Mouse (Mus musculus) hindbrain, embryonic 12.5 days (tissue): Measurements from ENCODE around the gene Diras1. TPM values are rescaled to one million over a fixed set of nuclear protein-coding genes. Genes with fewer than 3 reads are reported as not detected.
A peak's percentile ranks its signal among the peaks of the same experiment; 100 is the strongest.

Experiments
- ATAC-seq: fragments of 200-750 bp; cut with Nextera tagmentation; 2 replicates; pipeline ENCODE4 v1.8.0; 2017; ENCODE audit warnings: moderate TSS enrichment; ENCODE audit not compliant: low FRiP score
- H3K27ac ChIP-seq: fragments of 300-500 bp; sonication (generic); 2 replicates; pipeline ENCODE4 v1.5.1; 2016; ENCODE audit warnings: mild to moderate bottlenecking
- H3K27me3 ChIP-seq: fragments of 300-500 bp; sonication (generic); 2 replicates; pipeline ENCODE4 v1.6.1; 2016; ENCODE audit warnings: mild to moderate bottlenecking
- H3K36me3 ChIP-seq: fragments of 300-500 bp; sonication (generic); 2 replicates; pipeline ENCODE4 v1.6.1; 2016; ENCODE audit warnings: mild to moderate bottlenecking
- H3K4me1 ChIP-seq: fragments of 300-500 bp; sonication (generic); 2 replicates; pipeline ENCODE4 v1.6.1; 2016
- H3K4me2 ChIP-seq: fragments of 300-500 bp; sonication (generic); replicated peaks from 2 replicates; pipeline ENCODE4 v1.6.1; 2016; ENCODE audit warnings: mild to moderate bottlenecking
- H3K4me3 ChIP-seq: fragments of 300-500 bp; sonication (generic); 2 replicates; pipeline ENCODE4 v1.5.1; 2016; ENCODE audit warnings: mild to moderate bottlenecking
- H3K9ac ChIP-seq: fragments of 300-500 bp; sonication (generic); 2 replicates; pipeline ENCODE4 v1.6.1; 2016; ENCODE audit warnings: mild to moderate bottlenecking, moderate library complexity
- H3K9me3 ChIP-seq: fragments of 300-500 bp; sonication (generic); replicated peaks from 2 replicates; pipeline ENCODE4 v1.6.1; 2016; ENCODE audit warnings: mild to moderate bottlenecking
- WGBS: fragments of 180-500 bp; shearing (Covaris S2); methylation state at CpG from one replicate; pipeline ENCODE4 v1.1.7; 2016; 5-methylcytosine and 5-hydroxymethylcytosine counted together
- polyA plus RNA-seq: library from polyadenylated mRNA; unstranded; fragments of >200 nt; fragmentation: Nextera tagmentation; extraction: Ambion mirVana; gene quantifications from 2 replicates; pipeline ENCODE4 v1.2.1, GENCODE M21; 2016

Gene Diras1
- polyA plus RNA-seq, 1 experiment from 2014 or later: 16.4 TPM

DNA sequence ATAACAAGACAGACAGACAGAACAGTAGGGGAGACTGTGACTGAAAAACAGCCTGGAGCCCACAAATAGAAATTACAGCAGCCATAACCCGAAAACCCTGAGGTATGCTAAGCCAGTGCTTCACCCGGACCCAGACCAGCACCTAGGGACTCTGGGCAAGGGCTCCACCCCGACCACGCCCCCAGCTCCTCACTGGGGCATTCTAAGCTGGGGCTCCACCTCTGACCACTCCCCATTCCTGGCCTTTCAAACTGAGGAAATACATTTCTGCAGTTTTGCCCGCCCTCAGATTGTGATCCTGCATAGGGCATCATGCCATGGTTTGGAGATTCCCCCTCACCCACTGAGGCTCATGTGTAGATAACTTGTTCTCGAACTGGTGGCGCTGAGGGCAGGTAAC lies 18.2 kb downstream of the Diras1 start:
- H3K4me1 ChIP-seq: no peaks in the 10 kb centered on the region
- 36% methylated on average over 7 of the region's 7 CpGs for WGBS
- no peak for ATAC-seq
- no peak overlapping the region for H3K4me3 ChIP-seq
- H3K36me3 ChIP-seq: no peaks in the 10 kb centered on the region
- no peak overlapping the region for H3K27ac ChIP-seq
- H3K4me2 ChIP-seq: no peak overlapping the region
- H3K9me3 ChIP-seq: no peaks in the 10 kb centered on the region
- peaks cover 7% of the 10 kb centered on the region; the same call in 1 of the 2 replicates for H3K27me3 ChIP-seq
- H3K9ac ChIP-seq: no peak overlapping the region

DNA sequence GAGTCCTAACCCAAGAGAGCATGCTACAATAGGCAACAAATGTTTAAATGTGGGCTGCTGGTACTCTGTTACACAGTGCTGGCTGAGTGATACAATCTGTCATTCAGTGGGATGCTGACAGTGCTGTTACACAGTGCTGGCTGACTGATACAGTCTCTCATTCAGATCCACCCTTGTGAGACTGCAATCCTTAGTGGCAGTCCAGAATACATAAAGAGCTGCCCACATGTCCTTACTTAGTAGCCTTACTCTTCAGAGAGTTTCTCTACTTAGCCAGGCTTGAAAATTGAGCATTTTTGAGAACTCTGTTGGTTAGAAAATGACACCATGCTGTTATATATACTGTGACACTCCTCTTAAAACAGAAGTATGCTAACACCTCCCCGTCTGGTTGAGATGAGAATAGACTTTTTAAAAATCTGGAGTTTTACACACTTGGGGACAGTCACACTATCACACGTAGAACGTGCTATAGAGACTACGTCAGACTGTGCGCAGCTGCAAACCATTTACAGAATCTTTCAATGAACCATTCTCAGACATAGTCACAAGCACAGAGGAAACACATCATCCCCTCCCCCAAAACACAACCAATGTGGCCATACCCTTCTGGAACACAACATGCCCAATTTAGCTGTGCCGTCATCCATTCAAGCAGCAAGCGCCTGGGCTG lies 19.3 kb downstream of the Diras1 start:
- no peak overlapping the region for H3K4me3 ChIP-seq
- H3K9me3 ChIP-seq: no peaks in the 10 kb centered on the region
- 93% methylated on average over 7 of the region's 7 CpGs for WGBS
- ATAC-seq: no peak
- peaks cover 7% of the 10 kb centered on the region; the same call in 1 of the 2 replicates for H3K27me3 ChIP-seq
- H3K9ac ChIP-seq: no peak overlapping the region
- H3K36me3 ChIP-seq: no peaks in the 10 kb centered on the region
- H3K27ac ChIP-seq: no peak overlapping the region
- peaks cover 5% of the 10 kb centered on the region for H3K4me1 ChIP-seq
- H3K4me2 ChIP-seq: no peak overlapping the region

DNA sequence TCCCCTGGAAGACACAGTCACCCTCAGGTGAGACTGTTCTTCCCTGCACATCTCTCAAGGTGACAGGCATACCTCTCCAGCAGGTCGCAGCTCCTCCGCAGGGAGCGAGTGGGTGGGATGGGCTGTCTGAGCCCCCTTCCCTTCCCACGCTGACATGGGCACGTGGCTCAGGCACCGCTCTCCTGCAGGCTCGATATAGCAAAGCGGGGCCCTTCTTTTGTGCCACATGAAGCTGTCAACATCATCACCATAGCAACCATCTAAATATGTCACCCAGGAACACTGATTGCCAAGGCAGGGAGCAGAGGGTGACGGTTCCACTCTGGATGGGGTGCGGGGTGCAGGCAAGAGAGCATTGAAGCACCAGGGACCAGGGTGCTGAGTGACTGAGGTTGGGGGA lies 24.3 kb downstream of the Diras1 start:
- ATAC-seq: no peak
- no peaks in the 10 kb centered on the region for H3K36me3 ChIP-seq
- peaks cover 15% of the 10 kb centered on the region for H3K4me1 ChIP-seq
- no peak overlapping the region for H3K27ac ChIP-seq
- WGBS: 29% methylated on average over 10 of the region's 10 CpGs
- no peaks in the 10 kb centered on the region for H3K9me3 ChIP-seq
- H3K4me3 ChIP-seq: no peak overlapping the region
- H3K27me3 ChIP-seq: peaks cover 5% of the 10 kb centered on the region; the same call in 1 of the 2 replicates
- H3K4me2 ChIP-seq: no peak overlapping the region
- 0 out of 2 replicates have a peak overlapping the region, but pooled peaks have one; percentile 5 for H3K9ac ChIP-seq

DNA sequence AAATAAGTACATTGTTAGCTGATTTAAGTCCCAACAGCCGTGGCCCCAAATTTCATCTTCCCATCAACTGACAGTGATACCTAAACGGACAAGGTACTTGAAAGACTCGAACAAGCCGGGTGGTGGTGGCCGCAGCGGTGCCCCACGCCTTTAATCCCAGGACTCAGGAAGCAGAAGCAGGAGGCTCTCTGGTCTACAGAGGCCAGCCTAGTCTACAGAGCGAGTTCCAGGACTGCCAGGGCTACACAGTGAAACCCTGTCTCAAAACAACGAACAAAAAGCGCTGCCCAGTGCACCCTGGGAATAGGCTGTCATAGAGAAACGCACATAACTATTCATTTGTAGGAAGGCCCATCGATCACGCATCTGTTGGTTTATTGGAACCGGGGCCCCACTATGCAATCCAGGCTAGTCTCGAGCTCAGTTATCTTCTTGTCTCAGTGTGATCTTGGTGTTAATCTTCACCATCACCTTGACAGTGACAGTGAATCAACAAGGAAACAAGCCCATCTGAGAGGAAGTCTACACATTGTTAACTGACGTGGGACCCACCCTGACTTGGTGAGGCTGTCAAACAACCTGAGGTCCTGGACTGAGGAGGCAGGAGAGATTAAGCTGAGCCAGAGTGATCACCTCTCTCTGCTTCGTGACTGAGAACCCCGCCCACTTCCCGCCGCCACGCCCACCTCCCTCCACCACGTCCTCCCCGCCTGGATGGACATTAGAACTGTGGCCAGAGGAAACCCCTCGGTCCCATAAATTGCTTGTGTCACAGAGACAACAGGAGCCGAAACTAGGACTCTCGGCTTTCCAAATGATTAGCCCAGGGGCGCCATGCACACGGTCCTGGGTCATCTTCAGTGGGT lies 25.0 kb downstream of the Diras1 start:
- Histone ChIP-seq H3K4me2 (no peak overlapping the region), H3K9me3 (no peaks in the 10 kb centered on the region), H3K4me1 (peaks cover 15% of the 10 kb centered on the region), H3K27ac (no peak overlapping the region), H3K27me3 (peaks cover 5% of the 10 kb centered on the region; the same call in 1 of the 2 replicates), H3K9ac (0 out of 2 replicates have a peak overlapping the region, but pooled peaks have one; percentile 5), H3K4me3 (no peak overlapping the region), H3K36me3 (no peaks in the 10 kb centered on the region)
- WGBS: 50% methylated on average over 28 of the region's 28 CpGs
- no peak; the same call in 1 of the 2 replicates for ATAC-seq

DNA sequence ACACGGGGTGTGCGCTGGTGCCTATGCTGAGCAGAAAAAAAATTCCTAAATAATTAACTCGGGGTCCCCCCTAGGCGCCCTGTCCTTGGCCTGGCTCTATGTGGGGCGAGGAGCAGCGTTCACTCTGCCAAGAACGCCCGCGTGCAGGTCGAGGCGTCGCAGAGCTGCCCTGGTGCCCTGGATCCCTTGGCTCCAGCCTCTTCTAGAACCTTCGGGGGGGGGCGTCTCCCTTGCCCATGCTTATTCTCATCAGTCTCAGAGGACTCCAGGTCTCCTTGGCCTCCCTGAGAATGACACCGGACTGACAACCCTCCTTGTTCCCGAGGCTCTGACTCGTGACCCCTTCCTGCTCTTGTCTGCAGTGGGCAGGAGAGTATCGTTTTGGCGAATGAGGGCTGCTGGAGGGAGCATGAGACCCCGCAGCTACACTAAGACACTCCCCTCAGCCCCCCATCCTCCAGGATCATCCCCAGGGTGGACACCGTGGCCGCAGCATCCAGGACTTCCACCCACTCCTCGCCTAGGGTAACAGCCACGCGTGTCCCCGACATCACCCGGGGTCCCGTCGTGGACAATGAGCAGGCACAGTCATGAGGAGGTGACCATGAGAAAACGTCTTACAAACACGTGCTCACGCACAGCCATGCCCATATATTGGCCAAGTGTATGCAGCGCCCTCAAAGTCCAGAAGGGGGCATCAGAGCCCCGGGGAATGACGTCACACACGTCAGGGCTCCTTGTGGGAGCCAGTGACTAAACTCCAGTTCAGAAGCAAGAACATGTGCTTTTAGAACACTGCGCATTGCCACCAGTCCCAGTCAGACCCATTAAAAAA lies 25.9 kb downstream of the Diras1 start:
- H3K36me3 ChIP-seq: no peaks in the 10 kb centered on the region
- 32% methylated on average over 37 of the region's 37 CpGs for WGBS
- peak; percentile 76 for ATAC-seq
- H3K4me1 ChIP-seq: peaks cover 15% of the 10 kb centered on the region
- no peak overlapping the region for H3K27ac ChIP-seq
- H3K9me3 ChIP-seq: no peaks in the 10 kb centered on the region
- H3K27me3 ChIP-seq: peaks cover 10% of the 10 kb centered on the region; the same call in 1 of the 2 replicates
- 0 out of 2 replicates have a peak overlapping the region, but pooled peaks have one; percentile 14 for H3K9ac ChIP-seq
- no peak overlapping the region for H3K4me3 ChIP-seq
- peak overlapping the region; percentile 31 for H3K4me2 ChIP-seq

DNA sequence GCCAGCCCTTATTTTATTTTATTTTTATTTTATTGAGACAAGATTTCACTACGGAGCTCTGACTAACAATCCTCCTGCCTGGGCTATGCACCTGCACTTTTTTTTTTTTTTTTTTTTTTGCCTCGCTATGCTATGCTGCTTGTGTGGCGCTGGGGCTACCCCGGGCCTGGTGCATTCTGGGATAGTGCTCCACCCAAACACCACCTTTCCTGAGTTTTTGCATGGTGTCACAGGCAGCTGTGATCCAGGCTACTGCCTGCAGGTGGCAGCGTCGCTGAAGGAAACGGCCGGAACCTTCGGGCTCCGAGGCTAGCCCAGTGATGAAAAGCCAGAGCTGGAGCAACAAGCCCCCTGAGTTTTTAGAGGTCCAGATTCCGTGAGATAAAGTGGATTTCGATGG lies 26.7 kb downstream of the Diras1 start:
- no peak overlapping the region for H3K9ac ChIP-seq
- peaks cover 15% of the 10 kb centered on the region for H3K4me1 ChIP-seq
- 17% methylated on average over 12 of the region's 12 CpGs for WGBS
- H3K27ac ChIP-seq: no peak overlapping the region
- no peak for ATAC-seq
- peaks cover 14% of the 10 kb centered on the region; the same call in 1 of the 2 replicates for H3K27me3 ChIP-seq
- H3K9me3 ChIP-seq: no peaks in the 10 kb centered on the region
- H3K36me3 ChIP-seq: no peaks in the 10 kb centered on the region
- H3K4me3 ChIP-seq: no peak overlapping the region
- no peak overlapping the region for H3K4me2 ChIP-seq

DNA sequence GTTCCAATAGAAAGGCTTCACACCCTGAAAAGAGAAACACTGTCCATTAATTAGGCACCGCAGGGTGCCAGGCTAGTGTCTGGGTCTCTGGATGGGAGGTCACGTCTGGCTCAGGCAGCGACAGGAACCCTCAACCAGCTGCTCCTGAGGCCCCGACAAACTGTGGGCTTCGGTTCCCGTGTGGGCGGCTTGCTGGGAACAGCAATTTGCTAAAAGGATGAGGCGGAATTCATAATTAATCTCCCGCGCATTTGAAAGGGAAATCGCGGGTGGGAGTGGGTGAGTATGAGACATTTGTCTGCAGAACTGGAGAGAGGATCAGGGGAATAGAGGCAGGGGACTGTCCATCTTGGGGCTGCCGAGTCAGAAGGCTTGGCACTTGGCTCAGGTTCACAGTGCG lies 27.4 kb downstream of the Diras1 start:
- 40% methylated on average over 14 of the region's 14 CpGs for WGBS
- ATAC-seq: no peak
- H3K36me3 ChIP-seq: no peaks in the 10 kb centered on the region
- H3K4me1 ChIP-seq: peaks cover 15% of the 10 kb centered on the region
- no peaks in the 10 kb centered on the region for H3K9me3 ChIP-seq
- H3K27me3 ChIP-seq: peaks cover 20% of the 10 kb centered on the region; the same call in 1 of the 2 replicates
- H3K4me3 ChIP-seq: no peak overlapping the region
- H3K4me2 ChIP-seq: no peak overlapping the region
- no peak overlapping the region; the same call in 1 of the 2 replicates for H3K9ac ChIP-seq
- no peak overlapping the region for H3K27ac ChIP-seq

DNA sequence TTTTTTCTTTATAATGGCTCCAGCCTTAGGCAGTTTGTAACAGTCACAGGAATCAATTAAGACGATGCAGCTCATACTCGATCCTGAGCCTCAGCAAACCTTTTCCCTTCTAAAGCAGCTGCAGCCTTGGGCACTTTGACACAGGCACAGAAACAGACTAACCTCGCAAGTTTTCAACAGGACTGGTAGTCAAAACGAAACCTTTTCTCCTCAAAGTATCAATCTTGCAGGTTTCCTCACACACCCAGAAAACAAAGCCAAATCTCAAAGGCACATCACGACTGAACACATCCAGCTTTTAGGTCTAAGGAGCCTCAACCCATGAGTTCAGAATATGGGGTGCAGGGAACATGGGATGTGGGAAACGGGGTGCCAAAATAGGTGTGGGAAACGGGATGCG lies 28.1 kb downstream of the Diras1 start:
- no peak overlapping the region for H3K4me2 ChIP-seq
- H3K4me1 ChIP-seq: peaks cover 15% of the 10 kb centered on the region
- no peak overlapping the region for H3K9ac ChIP-seq
- H3K4me3 ChIP-seq: no peak overlapping the region
- WGBS: 85% methylated on average over 8 of the region's 8 CpGs
- H3K36me3 ChIP-seq: no peaks in the 10 kb centered on the region
- H3K27ac ChIP-seq: no peak overlapping the region
- ATAC-seq: no peak
- no peaks in the 10 kb centered on the region for H3K9me3 ChIP-seq
- H3K27me3 ChIP-seq: peaks cover 27% of the 10 kb centered on the region

DNA sequence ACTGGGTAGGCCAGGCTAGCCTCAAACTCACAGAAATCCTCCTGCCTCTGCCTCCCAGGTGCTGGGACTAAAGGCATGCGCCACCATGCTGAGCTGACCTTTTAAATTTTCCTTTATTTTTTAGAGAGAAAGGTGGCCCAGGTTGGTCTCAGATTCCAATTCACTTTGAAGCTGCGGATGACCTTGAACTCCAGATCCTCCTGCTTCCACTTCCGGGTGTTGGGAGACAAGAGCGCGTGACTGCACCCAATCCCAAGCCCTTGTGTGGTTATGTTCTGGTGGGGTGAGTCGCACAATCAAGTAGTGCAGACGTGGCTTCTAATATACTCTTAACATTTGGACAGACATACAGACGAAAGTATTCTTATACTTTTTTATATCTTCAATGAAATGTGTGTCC lies 29.0 kb downstream of the Diras1 start:
- no peaks in the 10 kb centered on the region for H3K36me3 ChIP-seq
- no peak for ATAC-seq
- H3K4me3 ChIP-seq: no peak overlapping the region
- no peak overlapping the region for H3K9ac ChIP-seq
- peaks cover 14% of the 10 kb centered on the region for H3K4me1 ChIP-seq
- no peaks in the 10 kb centered on the region for H3K9me3 ChIP-seq
- no peak overlapping the region for H3K27ac ChIP-seq
- peaks cover 27% of the 10 kb centered on the region for H3K27me3 ChIP-seq
- WGBS: 91% methylated on average over 8 of the region's 8 CpGs
- H3K4me2 ChIP-seq: no peak overlapping the region

DNA sequence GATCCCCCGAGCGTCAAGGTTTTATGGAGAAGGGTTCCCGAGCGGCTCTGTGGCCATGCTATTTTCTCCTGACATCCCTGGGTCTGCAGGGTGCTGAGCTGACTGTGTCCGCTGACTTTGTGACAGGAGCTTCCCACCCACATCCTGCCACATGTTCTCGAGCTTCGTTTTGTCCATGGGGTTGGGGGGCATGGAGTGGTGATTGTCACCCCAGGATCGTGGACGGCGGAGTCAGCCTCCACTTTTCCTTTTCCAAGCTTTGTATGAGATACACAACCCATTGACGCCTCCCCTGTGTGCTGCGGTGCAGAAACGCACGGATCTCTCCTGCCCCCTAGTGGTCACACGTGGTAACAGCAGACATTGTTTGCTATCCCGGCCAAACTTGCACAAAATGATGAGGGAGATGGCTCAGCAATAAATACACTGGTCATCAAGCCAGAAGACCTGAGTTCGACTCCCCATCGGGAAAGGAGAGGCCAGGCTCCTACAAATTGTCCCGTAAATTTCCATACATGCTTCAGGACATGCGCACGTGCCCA lies 30.3 kb downstream of the Diras1 start:
- Histone ChIP-seq H3K4me1 (peaks cover 4% of the 10 kb centered on the region; the same call in 1 of the 2 replicates), H3K9me3 (no peaks in the 10 kb centered on the region), H3K4me3 (no peak overlapping the region), H3K27me3 (peaks cover 24% of the 10 kb centered on the region), H3K27ac (no peak overlapping the region), H3K4me2 (no peak overlapping the region), H3K9ac (no peak overlapping the region), H3K36me3 (no peaks in the 10 kb centered on the region)
- 0 out of 2 replicates have a peak, but pooled peaks have one; percentile 27 for ATAC-seq
- 11% methylated on average over 21 of the region's 21 CpGs for WGBS

DNA sequence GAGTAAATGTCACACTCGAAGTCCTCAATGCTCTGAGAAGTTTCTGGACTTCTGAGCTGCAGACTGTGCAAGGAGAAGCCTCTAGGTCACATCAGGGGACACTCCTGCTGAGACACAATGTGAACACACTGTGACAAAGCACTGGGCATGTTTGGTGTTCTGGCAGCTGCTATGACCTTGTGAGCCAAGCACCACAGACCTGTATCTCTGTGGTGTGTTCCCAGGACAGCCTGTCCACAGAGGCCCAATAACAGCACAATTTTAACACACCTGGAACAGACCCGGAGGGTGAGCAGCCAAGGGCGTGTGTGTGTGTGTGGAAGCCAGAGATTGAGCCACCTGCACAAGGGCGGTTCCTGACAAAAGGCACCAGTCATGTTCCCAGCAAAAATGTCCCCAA lies 30.8 kb downstream of the Diras1 start:
- ATAC-seq: no peak
- Histone ChIP-seq H3K27me3 (peaks cover 24% of the 10 kb centered on the region), H3K4me1 (peaks cover 4% of the 10 kb centered on the region; the same call in 1 of the 2 replicates), H3K36me3 (no peaks in the 10 kb centered on the region), H3K4me3 (no peak overlapping the region), H3K4me2 (no peak overlapping the region), H3K9me3 (no peaks in the 10 kb centered on the region), H3K27ac (no peak overlapping the region), H3K9ac (no peak overlapping the region)
- 65% methylated on average over 4 of the region's 4 CpGs for WGBS
